Comparison of ENCODE assay signal across 20 mouse cellular contexts in the genomic region with DNA sequence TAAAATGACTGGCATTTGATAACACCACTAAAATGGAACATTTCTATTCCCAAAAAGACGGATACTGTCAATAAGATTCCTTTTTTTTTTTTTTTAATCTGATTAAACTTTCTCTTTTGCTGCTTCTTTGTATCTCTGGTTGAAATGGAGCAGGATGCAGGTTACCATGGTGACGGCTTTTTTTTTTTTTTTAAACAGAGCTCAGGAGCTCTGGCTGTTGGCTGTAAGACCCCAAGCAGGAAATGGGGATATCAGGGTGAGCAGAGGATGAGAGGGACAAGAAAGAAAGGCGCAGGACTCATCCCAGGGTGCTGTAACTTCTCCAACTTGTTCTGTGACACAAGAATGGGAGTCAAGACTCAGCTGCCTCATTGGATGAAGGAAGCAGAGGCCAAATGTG.
DNase-seq lines count a peak whose midpoint lies in the region; ATAC-seq and TF ChIP-seq lines count a peak whose summit lies in the region.
"Had no signal": no experiment of that assay in that cellular context is flagged by ENCODE, and none has a peak within 500 bp of the region (broad histone marks: within the 10 kb centered on the region; RNA-seq: fewer than 3 reads in every experiment).

No protein-coding gene starts in this region.

- H3K4me1 ChIP-seq in testis, adult 2 months (ENCODE audit: control insufficient read depth, insufficient read depth, low read length), result no peaks in the 10 kb centered on the region
- H3K4me1 ChIP-seq in midbrain, embryonic 10.5 days, result peaks cover 32% of the 10 kb centered on the region
- H3K4me1 ChIP-seq: embryonic facial prominence, embryonic 12.5 days; liver, embryonic 15.5 days; stomach, embryonic 15.5 days had no signal

- no peaks in the 10 kb centered on the region for H3K9me3 ChIP-seq in midbrain, embryonic 10.5 days (replicated peaks)
- H3K9me3 ChIP-seq: embryonic facial prominence, embryonic 12.5 days; G1E; heart, embryonic 13.5 days; liver, embryonic 15.5 days; stomach, embryonic 15.5 days had no signal

- 49% methylated on average over 3 of the region's 3 CpGs for WGBS in midbrain, embryonic 10.5 days

- no peaks in the 10 kb centered on the region for H3K36me3 ChIP-seq in testis, adult 2 months (ENCODE audit: control insufficient read depth, insufficient read depth, low read length)
- H3K36me3 ChIP-seq in midbrain, embryonic 10.5 days, result no peaks in the 10 kb centered on the region
- H3K36me3 ChIP-seq: embryonic facial prominence, embryonic 12.5 days; G1E; heart, embryonic 13.5 days; liver, embryonic 15.5 days; stomach, embryonic 15.5 days had no signal

- H3K4me3 ChIP-seq in testis, adult 2 months (ENCODE audit: control insufficient read depth, low read depth, low read length), result peak overlapping the region; percentile 27
- no peak overlapping the region for H3K4me3 ChIP-seq in midbrain, embryonic 10.5 days
- H3K4me3 ChIP-seq: embryonic facial prominence, embryonic 12.5 days; gastrocnemius, adult 2 months; heart, embryonic 13.5 days; liver, embryonic 15.5 days; myocyte; stomach, embryonic 15.5 days had no signal

- no peaks in the 10 kb centered on the region for H3K27me3 ChIP-seq in testis, adult 2 months (ENCODE audit: control insufficient read depth, insufficient read depth, low read length)
- H3K27me3 ChIP-seq in midbrain, embryonic 10.5 days (ENCODE audit: low read depth, poor library complexity, severe bottlenecking), result no peaks in the 10 kb centered on the region
- H3K27me3 ChIP-seq: embryonic facial prominence, embryonic 12.5 days; heart, embryonic 13.5 days; liver, embryonic 15.5 days; stomach, embryonic 15.5 days had no signal

- no peak for TF ChIP-seq CTCF in testis, adult 2 months (IDR thresholded peaks at IDR 0.05; ENCODE audit: control insufficient read depth, insufficient read depth, insufficient replicate concordance, low read depth, low read length)

- ATAC-seq in frontal cortex, adult (ENCODE audit: low TSS enrichment), result peak; percentile 53; the same call in 1 of the 2 replicates
- ATAC-seq: intestine, postnatal 0 days; lung, postnatal 0 days had no signal

- peak overlapping the region; percentile 44 for H3K27ac ChIP-seq in testis, adult 2 months (ENCODE audit: control insufficient read depth, insufficient read depth, low read depth, low read length)
- H3K27ac ChIP-seq in midbrain, embryonic 10.5 days (replicated peaks), result peak overlapping the region; percentile 64; the same call in 1 of the 2 replicates
- H3K27ac ChIP-seq: embryonic facial prominence, embryonic 12.5 days; gastrocnemius, adult 2 months; heart, embryonic 13.5 days; kidney, postnatal 0 days; liver, embryonic 15.5 days; stomach, embryonic 15.5 days had no signal

- no peak for DNase-seq in frontal cortex, postnatal 14 days (ENCODE audit: low spot score in 2 of 2)
- DNase-seq in testis, postnatal 14 days (ENCODE audit: low spot score), result no peak
- peak; percentile 23 for DNase-seq in midbrain, embryonic 10.5 days (ENCODE audit: low spot score)
- DNase-seq in telencephalon, adult 2 months (ENCODE audit: low read depth, low spot score), result peak; percentile 34
- no peak for DNase-seq in gastrocnemius, postnatal 4 days (ENCODE audit: low spot score in 2 of 2)
- no peak for DNase-seq in spleen, adult 18-20 months
- DNase-seq: cerebellum, postnatal 14 days; thymus, postnatal 36 days had no signal

- no peak for TF ChIP-seq POLR2A in testis, adult 2 months (IDR thresholded peaks at IDR 0.05; ENCODE audit: control insufficient read depth, low read depth, low read length)

Comparison
In these comparisons a context has a peak if more than half of its experiments do, and no peak if none do; other contexts are left out.
1. DNase-seq: peak in midbrain, embryonic 10.5 days (single experiment) and telencephalon, adult 2 months (single experiment); none in frontal cortex, postnatal 14 days (0 of 2), testis, postnatal 14 days (single experiment), gastrocnemius, postnatal 4 days (0 of 2) and spleen, adult 18-20 months (0 of 2).